Mouse (Mus musculus): Measurements from ENCODE around the gene Atf5.
A peak's percentile ranks its signal among the peaks of the same experiment; 100 is the strongest.

The Atf5 gene

GRCm38 (mm10) chr7:44820525-44820924 is 4.1 kb upstream of the Atf5 start:
- DNase-seq (ENCODE audit: low spot score in 2 of 2) = peak; percentile 6 to 33

- DNase-seq (ENCODE audit: low spot score in 2 of 2) = peak; percentile 10 to 55
Measured at GRCm38 (mm10) chr7:44819863-44820262, 3.4 kb upstream of the Atf5 start.

- DNase-seq (ENCODE audit: low spot score in 2 of 2) = peak in 1 of 2 experiments; percentile 3
Measured at GRCm38 (mm10) chr7:44819391-44819790, 2.9 kb upstream of the Atf5 start.

- DNase-seq (ENCODE audit: low spot score in 2 of 2) = peak; percentile 42 to 67
Measured at GRCm38 (mm10) chr7:44818751-44819235, 2.3 kb upstream of the Atf5 start.

GRCm38 (mm10) chr7:44818164-44818563 is 1.7 kb upstream of the Atf5 start:
- DNase-seq (ENCODE audit: low spot score in 2 of 2) = peak; percentile 10 to 52

GRCm38 (mm10) chr7:44817441-44817840 is 983 bp upstream of the Atf5 start:
- DNase-seq (ENCODE audit: low spot score in 2 of 2) = no peak

- DNase-seq (ENCODE audit: low spot score in 2 of 2) = peak; percentile 97 to 100
Measured at GRCm38 (mm10) chr7:44815721-44816469, 563 bp downstream of the Atf5 start, which contains the start of the genes Nup62 and Il4i1. Nup62 (plus strand) TSS chr7:44816088. Il4i1 (plus strand) TSS chr7:44816387.

GRCm38 (mm10) chr7:44814952-44815553 is 1.4 kb downstream of the Atf5 start:
- DNase-seq (ENCODE audit: low spot score in 2 of 2) = peak; percentile 17 to 68

GRCm38 (mm10) chr7:44814423-44814822 is 2.0 kb downstream of the Atf5 start:
- DNase-seq (ENCODE audit: low spot score in 2 of 2) = peak; percentile 10 to 58

GRCm38 (mm10) chr7:44813985-44814384 is 2.5 kb downstream of the Atf5 start:
- DNase-seq (ENCODE audit: low spot score in 2 of 2) = peak; percentile 7 to 47

- peak; percentile 10 to 60 for DNase-seq (ENCODE audit: low spot score in 2 of 2)
Measured at GRCm38 (mm10) chr7:44812651-44813325, 3.7 kb downstream of the Atf5 start.

GRCm38 (mm10) chr7:44810819-44811557 is 5.5 kb downstream of the Atf5 start:
- DNase-seq (ENCODE audit: low spot score in 2 of 2) = peak; percentile 6 to 41

GRCm38 (mm10) chr7:44810365-44810764 is 6.1 kb downstream of the Atf5 start:
- peak; percentile 4 to 38 for DNase-seq (ENCODE audit: low spot score in 2 of 2)

- peak; percentile 5 to 32 for DNase-seq (ENCODE audit: low spot score in 2 of 2)
Measured at GRCm38 (mm10) chr7:44809466-44809865, 7.0 kb downstream of the Atf5 start.

GRCm38 (mm10) chr7:44808927-44809326 is 7.5 kb downstream of the Atf5 start:
- DNase-seq (ENCODE audit: low spot score in 2 of 2) = peak; percentile 2 to 11

- DNase-seq (ENCODE audit: low spot score in 2 of 2) = peak in 1 of 2 experiments; percentile 22
Measured at GRCm38 (mm10) chr7:44792781-44793180, 23.7 kb downstream of the Atf5 start.

- peak; percentile 6 to 49 for DNase-seq (ENCODE audit: low spot score in 2 of 2)
Measured at GRCm38 (mm10) chr7:44790066-44790465, 26.4 kb downstream of the Atf5 start.

GRCm38 (mm10) chr7:44789531-44789930 is 26.9 kb downstream of the Atf5 start:
- DNase-seq (ENCODE audit: low spot score in 2 of 2) = peak; percentile 9 to 56

GRCm38 (mm10) chr7:44780101-44780500 is 36.4 kb downstream of the Atf5 start:
- DNase-seq (ENCODE audit: low spot score in 2 of 2) = peak; percentile 3 to 29

GRCm38 (mm10) chr7:44776849-44777498 is 39.5 kb downstream of the Atf5 start:
- DNase-seq (ENCODE audit: low spot score in 2 of 2) = peak; percentile 6 to 53
